Mouse (Mus musculus) lung, embryonic 14.5 days (tissue): ENCODE results near the gene Slc22a1. TPM values are rescaled to one million over a fixed set of nuclear protein-coding genes. Genes with fewer than 3 reads are reported as not detected.

ENCODE experiments used
- ATAC-seq: fragments of 200-750 bp; cut with Nextera tagmentation; 2 replicates; pipeline ENCODE4 v1.8.0; 2017; ENCODE audit warnings: mild to moderate bottlenecking, moderate TSS enrichment, moderate library complexity; ENCODE audit not compliant: insufficient read depth
- DNase-seq: peaks from one replicate; pipeline ENCODE4 v3.0.0-alpha.2; 2015
- H3K27ac ChIP-seq: fragments of 300-500 bp; sonication (generic); 2 replicates; pipeline ENCODE4 v1.5.1; 2014; ENCODE audit warnings: low read depth, mild to moderate bottlenecking, moderate library complexity
- H3K27me3 ChIP-seq: fragments of 300-500 bp; sonication (generic); 2 replicates; pipeline ENCODE4 v1.6.1; 2014; ENCODE audit warnings: low read length, control low read depth; ENCODE audit not compliant: insufficient read depth
- H3K36me3 ChIP-seq: fragments of 300-500 bp; sonication (generic); 2 replicates; pipeline ENCODE4 v1.6.1; 2014; ENCODE audit warnings: control low read depth; ENCODE audit not compliant: insufficient read depth
- H3K4me1 ChIP-seq: fragments of 300-500 bp; sonication (generic); 2 replicates; pipeline ENCODE4 v1.6.1; 2014; ENCODE audit warnings: antibody characterized with exemption, control low read depth; ENCODE audit not compliant: insufficient read depth
- H3K4me2 ChIP-seq: fragments of 300-500 bp; sonication (generic); 2 replicates; pipeline ENCODE4 v1.6.1; 2014; ENCODE audit warnings: mild to moderate bottlenecking
- H3K4me3 ChIP-seq: fragments of 300-500 bp; sonication (generic); 2 replicates; pipeline ENCODE4 v1.5.1; 2014; ENCODE audit warnings: low read depth, low read length
- H3K9ac ChIP-seq: fragments of 300-500 bp; sonication (generic); 2 replicates; pipeline ENCODE4 v1.6.1; 2014
- H3K9me3 ChIP-seq: fragments of 300-500 bp; sonication (generic); 2 replicates; pipeline ENCODE4 v1.6.1; 2016; ENCODE audit warnings: low read depth, low read length, control low read depth
- CTCF ChIP-seq: IDR thresholded peaks from 2 replicates; pipeline ENCODE4 v1.5.1; 2016; ENCODE audit warnings: antibody characterized with exemption, low read depth
- WGBS: fragments of 180-500 bp; shearing (Covaris S2); extraction: QIAGEN DNeasy Blood & Tissue Kit; methylation state at CpG from one replicate; pipeline ENCODE4 v1.1.7; 2014; 5-methylcytosine and 5-hydroxymethylcytosine counted together
- polyA plus RNA-seq: library from polyadenylated mRNA; unstranded; fragments of >200 nt; fragmentation: Nextera tagmentation; extraction: Ambion mirVana; gene quantifications from 2 replicates; pipeline ENCODE4 v1.2.1, GENCODE M21; 2014

Gene Slc22a1
- polyA plus RNA-seq, 1 experiment from 2014 or later, result 1.2 TPM

GRCm38 (mm10) chr17:12631771-12632600, 43.6 kb downstream of the Slc22a1 start:
- TF ChIP-seq CTCF, result no peak
- Histone ChIP-seq H3K36me3 (no peaks in the 10 kb centered on the region), H3K27me3 (no peaks in the 10 kb centered on the region), H3K4me2 (no peak overlapping the region), H3K27ac (peak overlapping the region; percentile 62), H3K9ac (no peak overlapping the region), H3K4me1 (peaks cover 17% of the 10 kb centered on the region; the same call in 1 of the 2 replicates), H3K9me3 (no peaks in the 10 kb centered on the region), H3K4me3 (no peak overlapping the region)
- 16% methylated on average over 7 of the region's 7 CpGs for WGBS
- DNase-seq, result peak; percentile 96
- peak; percentile 97 for ATAC-seq

DNA sequence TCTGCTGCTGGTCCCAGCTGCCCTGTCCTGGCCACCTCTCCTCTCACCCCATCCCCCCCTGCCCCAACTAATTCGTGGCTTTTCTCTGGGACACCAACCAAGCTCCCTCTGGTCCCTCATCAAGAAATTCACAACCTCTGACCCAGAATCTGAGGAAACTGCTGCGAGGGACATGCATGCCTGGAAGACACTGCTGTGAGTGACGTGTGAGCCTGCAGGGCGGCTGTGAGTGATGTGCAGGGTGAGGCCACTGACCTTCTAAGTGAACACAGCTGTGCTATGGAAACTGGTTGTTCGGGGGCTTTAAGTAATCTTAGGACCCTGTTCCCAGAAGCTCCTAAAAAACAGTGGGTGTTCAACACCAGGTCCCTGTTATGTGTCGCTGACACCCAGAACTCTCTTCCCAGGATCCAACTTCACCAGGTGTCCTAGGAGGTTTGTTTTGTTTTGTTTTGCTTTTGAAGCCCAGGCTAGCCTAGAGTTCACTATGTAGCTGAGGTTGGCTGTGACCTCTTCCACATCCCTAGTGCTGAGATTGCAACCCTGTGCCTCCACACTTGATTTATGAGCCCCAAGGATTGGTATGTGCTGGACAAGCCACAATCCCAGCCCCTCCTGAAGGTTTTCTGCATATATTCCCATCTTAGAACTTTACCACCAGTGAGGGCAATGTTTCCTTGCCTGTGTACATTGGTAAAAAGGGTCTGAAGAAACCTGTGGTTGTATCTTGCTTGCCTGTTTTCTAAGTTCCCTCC, 44.5 kb downstream of the Slc22a1 start:
- H3K9ac ChIP-seq, result no peak overlapping the region
- H3K9me3 ChIP-seq, result no peaks in the 10 kb centered on the region
- H3K27ac ChIP-seq, result peak overlapping the region; percentile 62
- H3K4me2 ChIP-seq, result no peak overlapping the region
- H3K27me3 ChIP-seq, result no peaks in the 10 kb centered on the region
- 26% methylated on average over 6 of the region's 6 CpGs for WGBS
- H3K36me3 ChIP-seq, result no peaks in the 10 kb centered on the region
- H3K4me3 ChIP-seq, result no peak overlapping the region
- TF ChIP-seq CTCF, result no peak
- ATAC-seq, result peak; percentile 40; the same call in 1 of the 2 replicates
- DNase-seq, result peak; percentile 77
- peaks cover 17% of the 10 kb centered on the region; the same call in 1 of the 2 replicates for H3K4me1 ChIP-seq

DNA sequence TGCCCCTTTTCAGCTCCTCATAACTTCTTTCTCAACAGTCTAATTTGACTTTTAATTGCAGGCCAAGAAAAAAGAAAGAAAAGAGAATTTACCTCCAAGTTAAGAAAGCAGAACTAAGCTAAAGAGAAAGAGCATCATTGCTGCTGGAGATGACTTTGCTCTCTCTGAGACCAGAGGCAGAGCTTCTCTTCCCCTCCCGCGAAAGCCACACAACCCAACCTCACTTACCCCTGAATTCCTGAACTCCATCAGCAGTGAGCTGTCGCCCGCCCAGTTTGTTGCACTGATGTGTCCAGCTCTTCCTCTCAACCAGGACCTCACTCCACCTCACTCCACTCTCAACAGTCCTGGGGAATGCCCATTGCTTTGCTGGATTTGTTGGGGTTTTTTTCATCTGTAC, 47.6 kb downstream of the Slc22a1 start:
- Histone ChIP-seq H3K9me3 (peaks cover 5% of the 10 kb centered on the region; the same call in 1 of the 2 replicates), H3K27ac (no peak overlapping the region), H3K4me2 (no peak overlapping the region), H3K4me3 (no peak overlapping the region), H3K9ac (no peak overlapping the region), H3K27me3 (no peaks in the 10 kb centered on the region), H3K4me1 (peaks cover 15% of the 10 kb centered on the region; the same call in 1 of the 2 replicates), H3K36me3 (no peaks in the 10 kb centered on the region)
- no peak for DNase-seq
- TF ChIP-seq CTCF, result no peak
- 81% methylated on average over 4 of the region's 4 CpGs for WGBS
- ATAC-seq, result no peak

DNA sequence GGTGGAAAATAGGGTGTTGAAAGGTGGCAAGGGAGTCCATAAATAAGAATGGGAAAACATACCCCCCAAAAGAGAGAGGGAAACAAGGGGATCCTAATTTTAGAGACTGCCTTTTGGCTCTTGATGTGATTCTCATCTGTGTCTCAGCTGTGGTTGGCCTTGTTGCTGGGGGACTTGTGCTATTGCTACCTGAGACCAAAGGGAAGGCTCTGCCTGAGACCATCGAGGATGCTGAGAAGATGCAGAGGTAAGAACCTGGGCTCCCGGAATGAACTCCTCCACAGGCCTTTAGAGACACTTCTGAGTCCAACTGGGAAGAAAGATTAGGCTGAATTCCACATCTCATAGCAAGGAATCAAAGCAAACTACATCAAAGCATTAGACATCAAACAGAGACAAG, 56.0 kb downstream of the Slc22a1 start:
- no peak overlapping the region for H3K4me2 ChIP-seq
- peaks cover 4% of the 10 kb centered on the region; the same call in 1 of the 2 replicates for H3K4me1 ChIP-seq
- 83% methylated on average over 2 of the region's 2 CpGs for WGBS
- ATAC-seq (no peak), DNase-seq (no peak)
- no peak overlapping the region for H3K9ac ChIP-seq
- no peaks in the 10 kb centered on the region for H3K27me3 ChIP-seq
- TF ChIP-seq CTCF, result no peak
- no peak overlapping the region for H3K4me3 ChIP-seq
- no peak overlapping the region for H3K27ac ChIP-seq
- no peaks in the 10 kb centered on the region; the same call in 1 of the 2 replicates for H3K9me3 ChIP-seq
- H3K36me3 ChIP-seq, result no peaks in the 10 kb centered on the region

GRCm38 (mm10) chr17:12615429-12615828, 60.2 kb downstream of the Slc22a1 start:
- 7% methylated on average over 4 of the region's 4 CpGs for WGBS
- Histone ChIP-seq H3K9ac (no peak overlapping the region), H3K9me3 (no peaks in the 10 kb centered on the region), H3K27me3 (no peaks in the 10 kb centered on the region), H3K4me1 (peaks cover 4% of the 10 kb centered on the region; the same call in 1 of the 2 replicates), H3K36me3 (no peaks in the 10 kb centered on the region), H3K27ac (no peak overlapping the region), H3K4me2 (no peak overlapping the region), H3K4me3 (no peak overlapping the region)
- peak; percentile 71 for DNase-seq
- no peak for TF ChIP-seq CTCF
- ATAC-seq, result peak; percentile 83

GRCm38 (mm10) chr17:12614511-12615385, 60.9 kb downstream of the Slc22a1 start:
- 74% methylated on average over 15 of the region's 15 CpGs for WGBS
- Histone ChIP-seq H3K9ac (no peak overlapping the region), H3K4me3 (no peak overlapping the region), H3K4me2 (no peak overlapping the region), H3K36me3 (no peaks in the 10 kb centered on the region), H3K27ac (no peak overlapping the region), H3K9me3 (no peaks in the 10 kb centered on the region), H3K27me3 (no peaks in the 10 kb centered on the region), H3K4me1 (peaks cover 4% of the 10 kb centered on the region; the same call in 1 of the 2 replicates)
- TF ChIP-seq CTCF, result no peak
- no peak for DNase-seq
- ATAC-seq, result no peak
